Mouse (Mus musculus) kidney, adult 2 months (tissue): ENCODE measurements around the gene Zfp217. TPM values are rescaled to one million over a fixed set of nuclear protein-coding genes. Genes with fewer than 3 reads are reported as not detected.
A peak's percentile ranks its signal among the peaks of the same experiment; 100 is the strongest.

Source experiments
- DNase-seq: peaks from one replicate; pipeline ENCODE4 v3.0.0; 2021
- H3K27ac ChIP-seq: fragments of 200-500 bp; 2 replicates; pipeline ENCODE4 v1.5.1; 2012; ENCODE audit warnings: low read depth, low read length, control low read depth, inconsistent platforms; ENCODE audit not compliant: insufficient read depth
- H3K27me3 ChIP-seq: fragments of 200-500 bp; replicated peaks from 2 replicates; pipeline ENCODE4 v1.6.1; 2012; ENCODE audit warnings: mild to moderate bottlenecking, moderate library complexity, low read length, inconsistent platforms; ENCODE audit not compliant: control insufficient read depth, insufficient read depth
- H3K36me3 ChIP-seq: fragments of 200-500 bp; 2 replicates; pipeline ENCODE4 v1.6.1; 2012; ENCODE audit warnings: mild to moderate bottlenecking, moderate library complexity, low read length, inconsistent platforms; ENCODE audit not compliant: control insufficient read depth, insufficient read depth
- H3K4me1 ChIP-seq: fragments of 200-500 bp; 2 replicates; pipeline ENCODE4 v1.6.1; 2011; ENCODE audit warnings: low read length; ENCODE audit not compliant: control insufficient read depth, insufficient read depth
- H3K4me3 ChIP-seq: fragments of 200-500 bp; 2 replicates; pipeline ENCODE4 v1.5.1; 2011; ENCODE audit warnings: mild to moderate bottlenecking, low read depth, low read length, control low read depth; ENCODE audit not compliant: insufficient read depth
- CTCF ChIP-seq: fragments of 200-500 bp; conservative IDR thresholded peaks from 2 replicates; pipeline ENCODE4 v1.5.1; 2011; ENCODE audit warnings: low read depth, mild to moderate bottlenecking, control low read depth, low read length, moderate library complexity, mixed read lengths; ENCODE audit not compliant: insufficient read depth, insufficient read length
- POLR2A ChIP-seq: fragments of 200-500 bp; IDR thresholded peaks from one replicate; pipeline ENCODE4 v1.6.1; 2011; ENCODE audit warnings: low read depth, low read length, control low read depth
- WGBS: fragments of 180-500 bp; shearing (Covaris S2); methylation state at CpG from one replicate; pipeline ENCODE4 v1.1.7; 2018; 5-methylcytosine and 5-hydroxymethylcytosine counted together
- polyA plus RNA-seq: library from polyadenylated mRNA; depleted of rRNA; stranded (reverse); fragments of >200 nt; gene quantifications from 2 replicates; pipeline ENCODE4 v1.2.3, GENCODE M21; 2012

The Zfp217 gene
- polyA plus RNA-seq, 1 experiment: 8.2 TPM

DNA sequence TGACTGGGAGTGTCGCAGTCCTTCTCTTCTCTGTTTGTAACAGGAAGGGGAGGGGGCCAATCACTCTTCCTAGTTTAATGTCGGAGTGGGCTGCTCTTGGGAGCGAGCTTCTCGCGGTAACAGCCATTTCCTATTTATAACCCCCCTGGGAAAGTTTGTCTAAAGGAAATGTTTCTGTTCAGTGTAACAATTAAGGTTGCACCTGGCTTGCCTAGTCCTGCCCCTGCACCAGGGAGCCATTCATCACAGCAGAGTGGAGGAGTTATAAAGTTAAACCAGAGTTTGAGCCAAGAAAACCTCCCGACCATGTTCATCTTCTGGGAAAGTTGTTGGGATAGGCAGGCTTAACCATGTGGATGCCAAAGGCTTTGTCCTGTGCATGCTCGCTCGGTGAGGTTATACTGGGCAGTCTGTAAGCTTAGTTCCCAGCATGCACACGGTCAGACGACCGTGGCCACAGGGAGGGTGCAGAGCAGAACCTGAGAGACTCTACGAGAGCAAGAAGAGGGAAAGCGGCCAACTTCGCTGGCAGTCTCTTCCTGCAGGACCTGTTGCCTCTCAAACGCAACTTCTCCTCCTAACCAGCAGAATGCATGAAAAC, 77.2 kb downstream of the Zfp217 start:
- Histone ChIP-seq H3K27ac (no peak overlapping the region), H3K4me3 (peak overlapping the region; percentile 30; the same call in 1 of the 2 replicates), H3K27me3 (no peaks in the 10 kb centered on the region), H3K36me3 (no peaks in the 10 kb centered on the region), H3K4me1 (no peaks in the 10 kb centered on the region)
- WGBS: 10% methylated on average over 15 of the region's 15 CpGs
- TF ChIP-seq POLR2A (no peak), CTCF (no peak)
- DNase-seq: peak; percentile 36

DNA sequence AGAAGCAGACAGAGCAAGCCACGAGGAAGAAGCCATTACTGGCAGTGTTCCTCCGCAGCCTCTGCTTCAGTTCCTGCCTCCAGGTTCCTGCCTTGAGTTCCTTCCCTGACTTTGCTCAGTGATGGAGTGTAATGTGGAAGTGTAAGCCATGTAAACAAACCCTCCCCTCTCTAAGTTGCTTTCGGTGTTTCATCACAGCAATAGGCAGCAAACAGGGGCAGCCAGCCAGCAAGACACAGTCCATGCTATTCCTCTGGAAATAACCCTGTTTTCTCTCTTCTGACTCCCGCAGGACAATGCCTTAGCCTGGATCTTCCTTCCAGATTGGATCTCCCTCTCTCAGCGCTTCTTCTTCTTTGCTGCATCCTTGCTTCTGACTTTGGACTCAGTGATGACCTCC, 77.9 kb downstream of the Zfp217 start:
- no peaks in the 10 kb centered on the region for H3K4me1 ChIP-seq
- WGBS: 70% methylated on average over 5 of the region's 5 CpGs
- no peak overlapping the region for H3K4me3 ChIP-seq
- no peak overlapping the region for H3K27ac ChIP-seq
- H3K36me3 ChIP-seq: no peaks in the 10 kb centered on the region
- H3K27me3 ChIP-seq: no peaks in the 10 kb centered on the region
- no peak for DNase-seq
- TF ChIP-seq CTCF (no peak), POLR2A (no peak)

GRCm38 (mm10) chr2:170062378-170062777, 85.5 kb downstream of the Zfp217 start:
- TF ChIP-seq CTCF (no peak), POLR2A (no peak)
- H3K27me3 ChIP-seq: no peaks in the 10 kb centered on the region
- no peak overlapping the region for H3K4me3 ChIP-seq
- no peaks in the 10 kb centered on the region for H3K36me3 ChIP-seq
- no peak for DNase-seq
- no peaks in the 10 kb centered on the region for H3K4me1 ChIP-seq
- WGBS: 77% methylated on average over 3 of the region's 3 CpGs
- no peak overlapping the region for H3K27ac ChIP-seq

GRCm38 (mm10) chr2:170060066-170060465, 87.8 kb downstream of the Zfp217 start:
- TF ChIP-seq CTCF (peak; percentile 61), POLR2A (no peak)
- no peaks in the 10 kb centered on the region for H3K4me1 ChIP-seq
- H3K27me3 ChIP-seq: no peaks in the 10 kb centered on the region
- DNase-seq: peak; percentile 41
- H3K4me3 ChIP-seq: no peak overlapping the region
- H3K36me3 ChIP-seq: no peaks in the 10 kb centered on the region
- WGBS: 75% methylated on average over 4 of the region's 4 CpGs
- no peak overlapping the region for H3K27ac ChIP-seq

DNA sequence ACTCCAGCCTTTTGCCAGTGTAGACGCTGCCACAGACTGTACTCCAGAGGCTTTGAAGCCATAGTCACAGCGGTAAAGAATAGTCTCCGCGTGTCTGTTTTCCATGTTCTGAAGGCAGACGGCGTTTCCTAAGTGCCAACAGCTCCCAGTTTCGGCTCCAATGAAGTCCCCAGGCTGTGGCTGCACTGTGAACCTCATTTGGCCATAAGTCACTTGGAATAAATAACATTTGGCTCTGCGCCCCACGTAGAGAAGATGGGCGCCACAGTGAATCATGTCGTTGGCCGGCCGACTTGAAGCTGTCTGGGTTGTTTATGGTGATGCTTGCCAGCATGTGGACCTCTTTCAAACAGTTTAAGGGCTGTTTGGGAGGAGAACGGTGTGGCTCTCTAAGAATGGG, 89.1 kb downstream of the Zfp217 start:
- TF ChIP-seq CTCF: no peak
- no peak for TF ChIP-seq POLR2A
- Histone ChIP-seq H3K4me1 (no peaks in the 10 kb centered on the region), H3K27me3 (no peaks in the 10 kb centered on the region), H3K36me3 (no peaks in the 10 kb centered on the region), H3K4me3 (no peak overlapping the region), H3K27ac (no peak overlapping the region)
- WGBS: 69% methylated on average over 14 of the region's 14 CpGs
- DNase-seq: peak; percentile 37
